ENCODE assay signal across 8 mouse cellular contexts in genomic region chr7:16273081-16273765, GRCm38 (mm10). TPM values are rescaled to one million over a fixed set of nuclear protein-coding genes. Genes with fewer than 3 reads are reported as not detected.
DNase-seq lines count a peak whose midpoint lies in the region; ATAC-seq and TF ChIP-seq lines count a peak whose summit lies in the region.

TSS of gene Inafm1 (minus strand) at chr7:16273617.

- H3K9me3 ChIP-seq in ES-Bruce4 (replicated peaks; ENCODE audit: control insufficient read depth, insufficient read depth, low read length, poor library complexity, severe bottlenecking) = no peaks in the 10 kb centered on the region
- no peaks in the 10 kb centered on the region for H3K9me3 ChIP-seq in forebrain, embryonic 11.5 days (ENCODE audit: control insufficient read depth, low read length)
- H3K9me3 ChIP-seq in heart, embryonic 15.5 days (replicated peaks) = no peaks in the 10 kb centered on the region
- H3K9me3 ChIP-seq in liver, embryonic 15.5 days (replicated peaks) = no peaks in the 10 kb centered on the region
- H3K9me3 ChIP-seq in neural tube, embryonic 12.5 days = no peaks in the 10 kb centered on the region

- ATAC-seq in forebrain, embryonic 11.5 days (replicated peaks; ENCODE audit: low FRiP score) = peak; percentile 83
- ATAC-seq in heart, embryonic 15.5 days (replicated peaks; ENCODE audit: insufficient number of reproducible peaks, insufficient read depth, low FRiP score, low read depth) = peak; percentile 87
- peak; percentile 71 for ATAC-seq in liver, embryonic 15.5 days (ENCODE audit: insufficient read depth)
- ATAC-seq in neural tube, embryonic 12.5 days (ENCODE audit: low FRiP score, low read depth) = peak; percentile 90

- no peaks in the 10 kb centered on the region for H3K27me3 ChIP-seq in ES-Bruce4 (ENCODE audit: control insufficient read depth, insufficient read depth, low read length, poor library complexity, severe bottlenecking)
- no peaks in the 10 kb centered on the region for H3K27me3 ChIP-seq in forebrain, embryonic 11.5 days (ENCODE audit: control insufficient read depth, insufficient read depth, low read length)
- H3K27me3 ChIP-seq in heart, embryonic 15.5 days = no peaks in the 10 kb centered on the region
- no peaks in the 10 kb centered on the region for H3K27me3 ChIP-seq in liver, embryonic 15.5 days
- H3K27me3 ChIP-seq in neural tube, embryonic 12.5 days (replicated peaks) = peaks cover 11% of the 10 kb centered on the region; the same call in 1 of the 2 replicates
- no peaks in the 10 kb centered on the region for H3K27me3 ChIP-seq in testis, adult 2 months (ENCODE audit: control insufficient read depth, insufficient read depth, low read length)

- no peaks in the 10 kb centered on the region for H3K4me1 ChIP-seq in ES-Bruce4 (ENCODE audit: control insufficient read depth, insufficient read depth, low read length)
- H3K4me1 ChIP-seq in forebrain, embryonic 11.5 days (replicated peaks; ENCODE audit: control insufficient read depth, insufficient read depth, low read length) = peaks cover 10% of the 10 kb centered on the region
- H3K4me1 ChIP-seq in heart, embryonic 15.5 days (replicated peaks) = peaks cover 24% of the 10 kb centered on the region
- peaks cover 58% of the 10 kb centered on the region for H3K4me1 ChIP-seq in liver, embryonic 15.5 days (replicated peaks)
- H3K4me1 ChIP-seq in neural tube, embryonic 12.5 days = peaks cover 25% of the 10 kb centered on the region
- H3K4me1 ChIP-seq in testis, adult 2 months (ENCODE audit: control insufficient read depth, insufficient read depth, low read length) = peaks cover 19% of the 10 kb centered on the region

- H3K36me3 ChIP-seq in ES-Bruce4 (ENCODE audit: control insufficient read depth, insufficient read depth, low read length, poor library complexity, severe bottlenecking) = 0 out of 2 replicates have a peak, but pooled peaks cover 3% of the 10 kb centered on the region
- H3K36me3 ChIP-seq in forebrain, embryonic 11.5 days (ENCODE audit: control insufficient read depth, insufficient read depth, low read length) = no peaks in the 10 kb centered on the region; the same call in 1 of the 2 replicates
- H3K36me3 ChIP-seq in heart, embryonic 15.5 days = peaks cover 29% of the 10 kb centered on the region
- peaks cover 27% of the 10 kb centered on the region for H3K36me3 ChIP-seq in liver, embryonic 15.5 days (replicated peaks)
- peaks cover 31% of the 10 kb centered on the region for H3K36me3 ChIP-seq in neural tube, embryonic 12.5 days
- no peaks in the 10 kb centered on the region; the same call in 1 of the 2 replicates for H3K36me3 ChIP-seq in testis, adult 2 months (ENCODE audit: control insufficient read depth, insufficient read depth, low read length)

- peak within 1 kb of the TSS; percentile 86 for H3K4me3 ChIP-seq in ES-Bruce4 (ENCODE audit: low read depth, low read length)
- peak within 1 kb of the TSS; percentile 78 for H3K4me3 ChIP-seq in forebrain, embryonic 11.5 days (ENCODE audit: low read depth, low read length)
- peak within 1 kb of the TSS; percentile 89 for H3K4me3 ChIP-seq in heart, embryonic 15.5 days
- H3K4me3 ChIP-seq in liver, embryonic 15.5 days (replicated peaks) = peak within 1 kb of the TSS; percentile 82
- peak within 1 kb of the TSS; percentile 76 for H3K4me3 ChIP-seq in neural tube, embryonic 12.5 days
- H3K4me3 ChIP-seq in testis, adult 2 months (ENCODE audit: control insufficient read depth, low read depth, low read length) = peak within 1 kb of the TSS; percentile 78

- H3K9ac ChIP-seq in ES-Bruce4 (ENCODE audit: low read depth, poor library complexity, severe bottlenecking) = peak within 1 kb of the TSS; percentile 61
- peak within 1 kb of the TSS; percentile 72 for H3K9ac ChIP-seq in forebrain, embryonic 11.5 days (ENCODE audit: low read length)
- H3K9ac ChIP-seq in heart, embryonic 15.5 days = peak within 1 kb of the TSS; percentile 82
- peak within 1 kb of the TSS; percentile 80 for H3K9ac ChIP-seq in liver, embryonic 15.5 days
- peak within 1 kb of the TSS; percentile 87 for H3K9ac ChIP-seq in neural tube, embryonic 12.5 days

- peak; percentile 92 for DNase-seq in c-Kit-positive CD71-positive TER-119-negative erythroid progenitor cells, embryonic 14.5 days (ENCODE audit: low read depth)
- peak; percentile 96 for DNase-seq in forebrain, embryonic 11.5 days (ENCODE audit: low spot score)
- peak; percentile 96 for DNase-seq in kidney, postnatal 25 days

- no peak for TF ChIP-seq EP300 in ES-Bruce4 (IDR thresholded peaks at IDR 0.05; ENCODE audit: insufficient read depth, low read depth, low read length)

- H3K4me2 ChIP-seq in forebrain, embryonic 11.5 days (ENCODE audit: low read depth, low read length, severe bottlenecking) = peak within 1 kb of the TSS; percentile 98
- H3K4me2 ChIP-seq in heart, embryonic 15.5 days = peak within 1 kb of the TSS; percentile 100
- peak within 1 kb of the TSS; percentile 99 for H3K4me2 ChIP-seq in liver, embryonic 15.5 days
- peak within 1 kb of the TSS; percentile 95 for H3K4me2 ChIP-seq in neural tube, embryonic 12.5 days (replicated peaks)

- TF ChIP-seq CTCF in ES-Bruce4 (IDR thresholded peaks at IDR 0.05; ENCODE audit: low read depth, low read length) = no peak
- no peak for TF ChIP-seq CTCF in testis, adult 2 months (IDR thresholded peaks at IDR 0.05; ENCODE audit: control insufficient read depth, insufficient read depth, insufficient replicate concordance, low read depth, low read length)

- TF ChIP-seq POLR2A in ES-Bruce4 (IDR thresholded peaks at IDR 0.05; ENCODE audit: insufficient read depth, low read length) = no peak
- 0 out of 2 replicates have a peak, but pooled peaks have one; percentile 27 for TF ChIP-seq POLR2A in testis, adult 2 months (IDR thresholded peaks at IDR 0.05; ENCODE audit: control insufficient read depth, low read depth, low read length)

- whole genome bisulfite sequencing in forebrain, embryonic 11.5 days = under 1% methylated on average over 45 of the region's 49 CpGs
- WGBS in heart, embryonic 15.5 days = 2% methylated on average over 47 of the region's 49 CpGs
- 1% methylated on average over 48 of the region's 49 CpGs for WGBS in liver, embryonic 15.5 days (ENCODE audit: insufficient replicate concordance)
- WGBS in neural tube, embryonic 12.5 days = under 1% methylated on average over 47 of the region's 49 CpGs

- H3K27ac ChIP-seq in ES-Bruce4 (ENCODE audit: insufficient read depth, low read length) = 0 out of 2 replicates have a peak within 1 kb of the TSS, but pooled peaks have one; percentile 30
- peak within 1 kb of the TSS; percentile 77 for H3K27ac ChIP-seq in forebrain, embryonic 11.5 days (ENCODE audit: low read depth, low read length)
- peak within 1 kb of the TSS; percentile 90 for H3K27ac ChIP-seq in heart, embryonic 15.5 days
- H3K27ac ChIP-seq in liver, embryonic 15.5 days (replicated peaks) = peak within 1 kb of the TSS; percentile 98
- H3K27ac ChIP-seq in neural tube, embryonic 12.5 days = peak within 1 kb of the TSS; percentile 84
- H3K27ac ChIP-seq in testis, adult 2 months (ENCODE audit: control insufficient read depth, insufficient read depth, low read depth, low read length) = peak within 1 kb of the TSS; percentile 76

RNA-seq across cellular contexts. Expression of gene Inafm1, which starts in this region (rescaled TPM):
- 3.3 and 4.6 TPM in 2 replicates for polyA plus RNA-seq in ES-Bruce4 (2011; ENCODE audit: insufficient read depth, insufficient read length, low read depth, missing spikeins)
- 10.9 and 11.6 TPM in 2 replicates for polyA plus RNA-seq in forebrain, embryonic 11.5 days (2014; fragmentation: Nextera tagmentation; extraction: Ambion mirVana)
- polyA plus RNA-seq in heart, embryonic 15.5 days (2015; fragmentation: Nextera tagmentation; extraction: Ambion mirVana) = 8.8 and 11.1 TPM in 2 replicates
- polyA plus RNA-seq in liver, embryonic 15.5 days (2015; fragmentation: Nextera tagmentation; extraction: Ambion mirVana) = 4.4 and 5.4 TPM in 2 replicates
- polyA plus RNA-seq in neural tube, embryonic 12.5 days (2016; fragmentation: Nextera tagmentation; extraction: Ambion mirVana) = 27.0 and 28.5 TPM in 2 replicates
- polyA plus RNA-seq in testis, adult 2 months (2012; rRNA removed) = 19.5 and 22.5 TPM in 2 replicates

Comparison
In these comparisons a context has a peak if more than half of its experiments do, and no peak if none do; other contexts are left out.
1. Peak in every context shown above with its lines: DNase-seq, ATAC-seq, H3K4me3 ChIP-seq and H3K27ac ChIP-seq.
2. H3K27ac ChIP-seq: peak in every context shown above with its lines; median percentile 98 in liver, embryonic 15.5 days; 90 in heart, embryonic 15.5 days; 84 in neural tube, embryonic 12.5 days; 77 in forebrain, embryonic 11.5 days; 76 in testis, adult 2 months; 30 in ES-Bruce4.